Mouse (Mus musculus): Measurements from ENCODE around the gene Ppp2r5e. TPM values are rescaled to one million over a fixed set of nuclear protein-coding genes. Genes with fewer than 3 reads are reported as not detected.

The Ppp2r5e gene
- 13.1 and 13.8 TPM in 2 replicates for polyA plus RNA-seq (2014; fragmentation: Nextera tagmentation; extraction: Ambion mirVana)

GRCm38 (mm10) chr12:75596154-75597002 lies at the start of gene Ppp2r5e:
TSS of gene Ppp2r5e (minus strand) at chr12:75596245.
- Histone ChIP-seq H3K9me3 (ENCODE audit: control insufficient read depth, low read length) (no peaks in the 10 kb centered on the region), H3K4me2 (ENCODE audit: low read length) (peak within 1 kb of the TSS; percentile 84), H3K36me3 (ENCODE audit: control insufficient read depth, insufficient read depth, low read length) (peaks cover 15% of the 10 kb centered on the region), H3K4me1 (ENCODE audit: control insufficient read depth in 2 of 2, insufficient read depth in 2 of 2, low read length in 2 of 2) (peaks cover 3 to 11% of the 10 kb centered on the region in 2 experiments; a peak in 3 of 4 replicates), H3K4me3 (ENCODE audit: control insufficient read depth in 1 of 2, insufficient read depth in 1 of 2, low read depth in 1 of 2, low read length in 2 of 2) (peak within 1 kb of the TSS; percentile 92 to 99), H3K9ac (ENCODE audit: low read length) (peak within 1 kb of the TSS; percentile 94), H3K27ac (replicated peaks in 1 of 2; ENCODE audit: control insufficient read depth in 1 of 2, insufficient read depth in 1 of 2, low read depth in 2 of 2, low read length in 2 of 2) (peak within 1 kb of the TSS; percentile 94 to 96), H3K27me3 (ENCODE audit: control insufficient read depth, insufficient read depth, low read length) (no peaks in the 10 kb centered on the region)
- peak; percentile 99 for ATAC-seq (ENCODE audit: insufficient number of reproducible peaks, insufficient read depth, low FRiP score, low read depth)
- under 1% methylated on average over 72 of the region's 72 CpGs for WGBS

- Histone ChIP-seq H3K9ac (ENCODE audit: low read length) (no peak overlapping the region), H3K4me3 (ENCODE audit: control insufficient read depth in 1 of 2, insufficient read depth in 1 of 2, low read depth in 1 of 2, low read length in 2 of 2) (no peak overlapping the region), H3K27me3 (ENCODE audit: control insufficient read depth, insufficient read depth, low read length) (no peaks in the 10 kb centered on the region), H3K27ac (replicated peaks in 1 of 2; ENCODE audit: control insufficient read depth in 1 of 2, insufficient read depth in 1 of 2, low read depth in 2 of 2, low read length in 2 of 2) (no peak overlapping the region), H3K36me3 (ENCODE audit: control insufficient read depth, insufficient read depth, low read length) (no peaks in the 10 kb centered on the region), H3K9me3 (ENCODE audit: control insufficient read depth, low read length) (0 out of 2 replicates have a peak, but pooled peaks cover 3% of the 10 kb centered on the region), H3K4me1 (ENCODE audit: control insufficient read depth in 2 of 2, insufficient read depth in 2 of 2, low read length in 2 of 2) (peaks cover 0 to 4% of the 10 kb centered on the region in 2 experiments; a peak in 1 of 4 replicates), H3K4me2 (ENCODE audit: low read length) (no peak overlapping the region)
- no peak for ATAC-seq (ENCODE audit: insufficient number of reproducible peaks, insufficient read depth, low FRiP score, low read depth)
- WGBS, result 92% methylated on average over 1 of the region's 1 CpGs
Measured at GRCm38 (mm10) chr12:75645780-75646179, 49.7 kb upstream of the Ppp2r5e start.

GRCm38 (mm10) chr12:75641726-75642125 lies 45.7 kb upstream of the Ppp2r5e start:
- Histone ChIP-seq H3K4me1 (ENCODE audit: control insufficient read depth in 2 of 2, insufficient read depth in 2 of 2, low read length in 2 of 2) (no peaks in the 10 kb centered on the region), H3K27me3 (ENCODE audit: control insufficient read depth, insufficient read depth, low read length) (no peaks in the 10 kb centered on the region), H3K9me3 (ENCODE audit: control insufficient read depth, low read length) (no peaks in the 10 kb centered on the region), H3K4me3 (ENCODE audit: control insufficient read depth in 1 of 2, insufficient read depth in 1 of 2, low read depth in 1 of 2, low read length in 2 of 2) (no peak overlapping the region), H3K27ac (replicated peaks in 1 of 2; ENCODE audit: control insufficient read depth in 1 of 2, insufficient read depth in 1 of 2, low read depth in 2 of 2, low read length in 2 of 2) (no peak overlapping the region), H3K36me3 (ENCODE audit: control insufficient read depth, insufficient read depth, low read length) (no peaks in the 10 kb centered on the region), H3K9ac (ENCODE audit: low read length) (no peak overlapping the region), H3K4me2 (ENCODE audit: low read length) (no peak overlapping the region)
- WGBS, result 87% methylated on average over 1 of the region's 1 CpGs
- no peak for ATAC-seq (ENCODE audit: insufficient number of reproducible peaks, insufficient read depth, low FRiP score, low read depth)

GRCm38 (mm10) chr12:75638345-75638744 lies 42.3 kb upstream of the Ppp2r5e start:
- Histone ChIP-seq H3K4me2 (ENCODE audit: low read length) (no peak overlapping the region), H3K4me1 (ENCODE audit: control insufficient read depth in 2 of 2, insufficient read depth in 2 of 2, low read length in 2 of 2) (peaks cover 6 to 9% of the 10 kb centered on the region in 2 experiments; a peak in 2 of 4 replicates), H3K4me3 (ENCODE audit: control insufficient read depth in 1 of 2, insufficient read depth in 1 of 2, low read depth in 1 of 2, low read length in 2 of 2) (no peak overlapping the region), H3K27me3 (ENCODE audit: control insufficient read depth, insufficient read depth, low read length) (no peaks in the 10 kb centered on the region), H3K27ac (replicated peaks in 1 of 2; ENCODE audit: control insufficient read depth in 1 of 2, insufficient read depth in 1 of 2, low read depth in 2 of 2, low read length in 2 of 2) (no peak overlapping the region), H3K9me3 (ENCODE audit: control insufficient read depth, low read length) (no peaks in the 10 kb centered on the region), H3K36me3 (ENCODE audit: control insufficient read depth, insufficient read depth, low read length) (no peaks in the 10 kb centered on the region), H3K9ac (ENCODE audit: low read length) (no peak overlapping the region)
- no peak for ATAC-seq (ENCODE audit: insufficient number of reproducible peaks, insufficient read depth, low FRiP score, low read depth)
- 83% methylated on average over 2 of the region's 2 CpGs for WGBS

- Histone ChIP-seq H3K9me3 (ENCODE audit: control insufficient read depth, low read length) (no peaks in the 10 kb centered on the region), H3K9ac (ENCODE audit: low read length) (no peak overlapping the region), H3K27me3 (ENCODE audit: control insufficient read depth, insufficient read depth, low read length) (no peaks in the 10 kb centered on the region), H3K4me3 (ENCODE audit: control insufficient read depth in 1 of 2, insufficient read depth in 1 of 2, low read depth in 1 of 2, low read length in 2 of 2) (no peak overlapping the region), H3K4me1 (ENCODE audit: control insufficient read depth in 2 of 2, insufficient read depth in 2 of 2, low read length in 2 of 2) (peaks cover 6 to 11% of the 10 kb centered on the region in 2 experiments; a peak in 2 of 4 replicates), H3K4me2 (ENCODE audit: low read length) (no peak overlapping the region), H3K36me3 (ENCODE audit: control insufficient read depth, insufficient read depth, low read length) (0 out of 2 replicates have a peak, but pooled peaks cover 7% of the 10 kb centered on the region), H3K27ac (replicated peaks in 1 of 2; ENCODE audit: control insufficient read depth in 1 of 2, insufficient read depth in 1 of 2, low read depth in 2 of 2, low read length in 2 of 2) (no peak overlapping the region)
- ATAC-seq (ENCODE audit: insufficient number of reproducible peaks, insufficient read depth, low FRiP score, low read depth), result no peak
- WGBS, result 86% methylated on average over 3 of the region's 3 CpGs
Measured at GRCm38 (mm10) chr12:75637103-75637502, 41.1 kb upstream of the Ppp2r5e start.

GRCm38 (mm10) chr12:75635771-75636430 lies 39.9 kb upstream of the Ppp2r5e start:
- Histone ChIP-seq H3K4me2 (ENCODE audit: low read length) (no peak overlapping the region), H3K9ac (ENCODE audit: low read length) (no peak overlapping the region), H3K36me3 (ENCODE audit: control insufficient read depth, insufficient read depth, low read length) (0 out of 2 replicates have a peak, but pooled peaks cover 10% of the 10 kb centered on the region), H3K27ac (replicated peaks in 1 of 2; ENCODE audit: control insufficient read depth in 1 of 2, insufficient read depth in 1 of 2, low read depth in 2 of 2, low read length in 2 of 2) (no peak overlapping the region), H3K27me3 (ENCODE audit: control insufficient read depth, insufficient read depth, low read length) (no peaks in the 10 kb centered on the region), H3K4me3 (ENCODE audit: control insufficient read depth in 1 of 2, insufficient read depth in 1 of 2, low read depth in 1 of 2, low read length in 2 of 2) (no peak overlapping the region), H3K4me1 (ENCODE audit: control insufficient read depth in 2 of 2, insufficient read depth in 2 of 2, low read length in 2 of 2) (peaks cover 6 to 11% of the 10 kb centered on the region in 2 experiments; a peak in 2 of 4 replicates), H3K9me3 (ENCODE audit: control insufficient read depth, low read length) (no peaks in the 10 kb centered on the region)
- ATAC-seq (ENCODE audit: insufficient number of reproducible peaks, insufficient read depth, low FRiP score, low read depth), result no peak
- 74% methylated on average over 10 of the region's 10 CpGs for WGBS

- Histone ChIP-seq H3K36me3 (ENCODE audit: control insufficient read depth, insufficient read depth, low read length) (0 out of 2 replicates have a peak, but pooled peaks cover 10% of the 10 kb centered on the region), H3K27me3 (ENCODE audit: control insufficient read depth, insufficient read depth, low read length) (no peaks in the 10 kb centered on the region), H3K4me3 (ENCODE audit: control insufficient read depth in 1 of 2, insufficient read depth in 1 of 2, low read depth in 1 of 2, low read length in 2 of 2) (no peak overlapping the region), H3K9ac (ENCODE audit: low read length) (no peak overlapping the region), H3K4me1 (ENCODE audit: control insufficient read depth in 2 of 2, insufficient read depth in 2 of 2, low read length in 2 of 2) (peaks cover 6 to 11% of the 10 kb centered on the region in 2 experiments; a peak in 2 of 4 replicates), H3K9me3 (ENCODE audit: control insufficient read depth, low read length) (0 out of 2 replicates have a peak, but pooled peaks cover 4% of the 10 kb centered on the region), H3K4me2 (ENCODE audit: low read length) (no peak overlapping the region), H3K27ac (replicated peaks in 1 of 2; ENCODE audit: control insufficient read depth in 1 of 2, insufficient read depth in 1 of 2, low read depth in 2 of 2, low read length in 2 of 2) (no peak overlapping the region)
- ATAC-seq (ENCODE audit: insufficient number of reproducible peaks, insufficient read depth, low FRiP score, low read depth), result no peak
- 64% methylated on average over 1 of the region's 1 CpGs for WGBS
Measured at GRCm38 (mm10) chr12:75629618-75630017, 33.6 kb upstream of the Ppp2r5e start.
